Mouse (Mus musculus) cerebral cortex, adult 2 months (tissue): ENCODE results near the gene Lbh.

Experiments used
- WGBS: fragments of 180-500 bp; shearing (Covaris S2); methylation state at CpG from one replicate; pipeline ENCODE4 v1.1.7; 2018; 5-methylcytosine and 5-hydroxymethylcytosine counted together

Gene Lbh

GRCm38 (mm10) chr17:72970631-72971161, 52.6 kb downstream of the Lbh start:
- WGBS: 40% methylated on average over 7 of the region's 7 CpGs

GRCm38 (mm10) chr17:72973041-72973440, 54.9 kb downstream of the Lbh start:
- 62% methylated on average over 5 of the region's 5 CpGs for WGBS

- WGBS: 78% methylated on average over 11 of the region's 11 CpGs
Observed at GRCm38 (mm10) chr17:72976258-72977231, 58.4 kb downstream of the Lbh start.

GRCm38 (mm10) chr17:72977616-72978015, 59.5 kb downstream of the Lbh start:
- 92% methylated on average over 1 of the region's 1 CpGs for WGBS

GRCm38 (mm10) chr17:72982156-72982555, 64.1 kb downstream of the Lbh start:
- WGBS: 64% methylated on average over 6 of the region's 6 CpGs

- 86% methylated on average over 7 of the region's 7 CpGs for whole genome bisulfite sequencing
Observed at GRCm38 (mm10) chr17:72983471-72983870, 65.4 kb downstream of the Lbh start.

GRCm38 (mm10) chr17:72989025-72989424, 70.9 kb downstream of the Lbh start:
- WGBS: 52% methylated on average over 6 of the region's 6 CpGs
